Mouse (Mus musculus) embryonic facial prominence, embryonic 14.5 days (tissue): ENCODE results near the gene Prkcg. TPM values are rescaled to one million over a fixed set of nuclear protein-coding genes. Genes with fewer than 3 reads are reported as not detected.
A peak's percentile ranks its signal among the peaks of the same experiment; 100 is the strongest.

ENCODE experiments used
- ATAC-seq: fragments of 200-750 bp; cut with Nextera tagmentation; 2 replicates; pipeline ENCODE4 v1.8.0; 2017; ENCODE audit warnings: low read depth, moderate number of reproducible peaks, moderate TSS enrichment
- DNase-seq: peaks from one replicate; pipeline ENCODE4 v3.0.0-alpha.2; 2015; ENCODE audit warnings: low spot score
- H3K27ac ChIP-seq: fragments of 300-500 bp; sonication (generic); replicated peaks from 2 replicates; pipeline ENCODE4 v1.5.1; 2014; ENCODE audit warnings: low read depth, mild to moderate bottlenecking, low read length, moderate library complexity
- H3K27me3 ChIP-seq: fragments of 300-500 bp; sonication (generic); replicated peaks from 2 replicates; pipeline ENCODE4 v1.6.1; 2014; ENCODE audit warnings: low read length; ENCODE audit not compliant: control insufficient read depth, insufficient read depth
- H3K36me3 ChIP-seq: fragments of 300-500 bp; sonication (generic); 2 replicates; pipeline ENCODE4 v1.6.1; 2014; ENCODE audit warnings: low read length, mixed read lengths; ENCODE audit not compliant: control insufficient read depth, insufficient read depth
- H3K4me1 ChIP-seq: fragments of 300-500 bp; sonication (generic); 2 replicates; pipeline ENCODE4 v1.6.1; 2014; ENCODE audit warnings: antibody characterized with exemption, low read length; ENCODE audit not compliant: control insufficient read depth, insufficient read depth
- H3K4me2 ChIP-seq: fragments of 300-500 bp; sonication (generic); 2 replicates; pipeline ENCODE4 v1.6.1; 2014; ENCODE audit warnings: low read depth, mild to moderate bottlenecking, low read length, moderate library complexity, mixed read lengths
- H3K4me3 ChIP-seq: fragments of 300-500 bp; sonication (generic); 2 replicates; pipeline ENCODE4 v1.5.1; 2014; ENCODE audit warnings: low read depth, mild to moderate bottlenecking, low read length
- H3K9ac ChIP-seq: fragments of 300-500 bp; sonication (generic); 2 replicates; pipeline ENCODE4 v1.6.1; 2014; ENCODE audit warnings: low read depth, mild to moderate bottlenecking, low read length, moderate library complexity, mixed read lengths
- H3K9me3 ChIP-seq: fragments of 300-500 bp; sonication (generic); 2 replicates; pipeline ENCODE4 v1.6.1; 2016; ENCODE audit warnings: low read length; ENCODE audit not compliant: control insufficient read depth
- WGBS: fragments of 180-500 bp; shearing (Covaris S2); extraction: QIAGEN DNeasy Blood & Tissue Kit; methylation state at CpG from one replicate; pipeline ENCODE4 v1.1.7; 2014; 5-methylcytosine and 5-hydroxymethylcytosine counted together
- polyA plus RNA-seq: library from polyadenylated mRNA; unstranded; fragments of >200 nt; fragmentation: Nextera tagmentation; extraction: Ambion mirVana; gene quantifications from 2 replicates; pipeline ENCODE4 v1.2.1, GENCODE M21; 2014

Prkcg gene
- polyA plus RNA-seq, 1 experiment from 2014 or later: 0.15 TPM

DNA sequence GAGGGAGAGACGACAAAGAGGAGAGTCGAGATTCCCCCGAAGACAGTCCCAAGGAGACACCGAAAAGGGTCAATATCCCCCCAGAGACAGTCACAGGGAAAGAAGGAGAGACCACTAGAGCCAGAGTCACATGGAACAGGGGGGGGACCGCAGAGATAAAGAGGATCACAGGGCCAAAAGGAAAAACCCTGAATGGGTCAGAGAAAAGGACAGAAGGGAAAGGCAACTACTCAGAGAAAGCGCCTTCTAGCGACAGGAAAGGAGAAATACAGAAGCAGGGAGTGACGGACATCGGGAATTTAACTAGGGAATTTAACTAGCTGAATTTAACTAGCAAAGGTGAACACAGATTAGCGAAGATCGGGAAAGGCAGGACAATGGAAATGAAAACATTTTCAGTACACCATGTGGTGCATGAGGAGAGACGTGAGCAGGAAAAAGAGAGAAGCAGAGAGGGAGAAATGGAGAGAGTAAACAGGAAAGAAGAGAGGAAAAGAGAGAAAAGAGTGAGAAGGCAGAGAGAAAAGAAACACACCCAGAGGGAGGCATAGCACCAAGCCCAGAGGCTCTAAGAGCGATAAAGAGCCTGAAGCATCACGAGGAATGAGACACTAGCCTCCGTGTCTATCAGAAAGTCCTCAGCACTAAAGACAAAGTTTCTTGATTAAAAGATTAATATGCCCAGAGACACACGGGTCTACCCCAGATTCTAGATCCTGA, 13.7 kb downstream of the Prkcg start:
- H3K9ac ChIP-seq: peak overlapping the region; percentile 39; the same call in 1 of the 2 replicates
- ATAC-seq (no peak), DNase-seq (peak; percentile 37)
- no peak overlapping the region for H3K27ac ChIP-seq
- 3% methylated on average over 16 of the region's 16 CpGs for WGBS
- peak overlapping the region; percentile 67 for H3K4me2 ChIP-seq
- H3K36me3 ChIP-seq: peaks cover 18% of the 10 kb centered on the region
- H3K27me3 ChIP-seq: peaks cover 42% of the 10 kb centered on the region
- 0 out of 2 replicates have a peak, but pooled peaks cover 4% of the 10 kb centered on the region for H3K4me1 ChIP-seq
- peak overlapping the region; percentile 31 for H3K4me3 ChIP-seq
- H3K9me3 ChIP-seq: no peaks in the 10 kb centered on the region

- Histone ChIP-seq H3K27ac (no peak overlapping the region), H3K9me3 (no peaks in the 10 kb centered on the region), H3K4me2 (peak overlapping the region; percentile 67), H3K9ac (peak overlapping the region; percentile 39; the same call in 1 of the 2 replicates), H3K27me3 (peaks cover 42% of the 10 kb centered on the region), H3K36me3 (peaks cover 12% of the 10 kb centered on the region), H3K4me1 (0 out of 2 replicates have a peak, but pooled peaks cover 4% of the 10 kb centered on the region), H3K4me3 (peak overlapping the region; percentile 31)
- ATAC-seq (peak; percentile 64), DNase-seq (peak; percentile 49)
- WGBS: 2% methylated on average over 14 of the region's 29 CpGs
Observed at GRCm38 (mm10) chr7:3303276-3303781, 14.3 kb downstream of the Prkcg start.

- Histone ChIP-seq H3K9ac (0 out of 2 replicates have a peak overlapping the region, but pooled peaks have one; percentile 39), H3K4me2 (peak overlapping the region; percentile 67), H3K36me3 (peaks cover 8% of the 10 kb centered on the region; the same call in 1 of the 2 replicates), H3K4me1 (0 out of 2 replicates have a peak, but pooled peaks cover 4% of the 10 kb centered on the region), H3K4me3 (peak overlapping the region; percentile 31), H3K9me3 (no peaks in the 10 kb centered on the region), H3K27ac (no peak overlapping the region), H3K27me3 (peaks cover 42% of the 10 kb centered on the region)
- 8% methylated on average over 11 of the region's 12 CpGs for WGBS
- DNase-seq (no peak), ATAC-seq (no peak)
Observed at GRCm38 (mm10) chr7:3303789-3304188, 14.8 kb downstream of the Prkcg start.

GRCm38 (mm10) chr7:3304298-3304697, 15.3 kb downstream of the Prkcg start:
- Histone ChIP-seq H3K27ac (no peak overlapping the region), H3K4me3 (no peak overlapping the region), H3K4me2 (no peak overlapping the region), H3K9me3 (no peaks in the 10 kb centered on the region), H3K9ac (no peak overlapping the region), H3K27me3 (peaks cover 42% of the 10 kb centered on the region), H3K36me3 (peaks cover 5% of the 10 kb centered on the region; the same call in 1 of the 2 replicates), H3K4me1 (0 out of 2 replicates have a peak, but pooled peaks cover 4% of the 10 kb centered on the region)
- DNase-seq: no peak
- 5% methylated on average over 7 of the region's 10 CpGs for WGBS
- no peak for ATAC-seq

- ATAC-seq: no peak
- no peak overlapping the region for H3K4me2 ChIP-seq
- WGBS: 74% methylated on average over 3 of the region's 3 CpGs
- no peak for DNase-seq
- H3K4me3 ChIP-seq: no peak overlapping the region
- H3K27me3 ChIP-seq: peaks cover 38% of the 10 kb centered on the region
- no peak overlapping the region for H3K27ac ChIP-seq
- H3K9ac ChIP-seq: no peak overlapping the region
- H3K4me1 ChIP-seq: 0 out of 2 replicates have a peak, but pooled peaks cover 4% of the 10 kb centered on the region
- H3K36me3 ChIP-seq: no peaks in the 10 kb centered on the region
- 0 out of 2 replicates have a peak, but pooled peaks cover 4% of the 10 kb centered on the region for H3K9me3 ChIP-seq
Observed at GRCm38 (mm10) chr7:3306400-3306799, 17.4 kb downstream of the Prkcg start.

- H3K36me3 ChIP-seq: no peaks in the 10 kb centered on the region
- H3K4me3 ChIP-seq: no peak overlapping the region
- no peak for DNase-seq
- no peak overlapping the region for H3K27ac ChIP-seq
- 0 out of 2 replicates have a peak, but pooled peaks cover 4% of the 10 kb centered on the region for H3K9me3 ChIP-seq
- WGBS: 66% methylated on average over 4 of the region's 4 CpGs
- no peak overlapping the region for H3K9ac ChIP-seq
- no peaks in the 10 kb centered on the region for H3K4me1 ChIP-seq
- peaks cover 24% of the 10 kb centered on the region for H3K27me3 ChIP-seq
- ATAC-seq: no peak
- H3K4me2 ChIP-seq: no peak overlapping the region
Observed at GRCm38 (mm10) chr7:3308646-3309045, 19.7 kb downstream of the Prkcg start.

- ATAC-seq (no peak), DNase-seq (no peak)
- Histone ChIP-seq H3K27ac (no peak overlapping the region), H3K9ac (no peak overlapping the region), H3K4me2 (no peak overlapping the region), H3K4me3 (no peak overlapping the region), H3K9me3 (0 out of 2 replicates have a peak, but pooled peaks cover 4% of the 10 kb centered on the region), H3K27me3 (peaks cover 8% of the 10 kb centered on the region), H3K36me3 (no peaks in the 10 kb centered on the region), H3K4me1 (no peaks in the 10 kb centered on the region)
- WGBS: 97% methylated on average over 7 of the region's 7 CpGs
Observed at GRCm38 (mm10) chr7:3310233-3310632, 21.3 kb downstream of the Prkcg start.

- no peaks in the 10 kb centered on the region for H3K27me3 ChIP-seq
- ATAC-seq: no peak
- 76% methylated on average over 8 of the region's 8 CpGs for WGBS
Observed at GRCm38 (mm10) chr7:3313571-3313970, 24.6 kb downstream of the Prkcg start.

More at GRCm38 (mm10) chr7:3313571-3313970, 24.6 kb downstream of the Prkcg start:
- Histone ChIP-seq H3K36me3 (no peaks in the 10 kb centered on the region), H3K9me3 (0 out of 2 replicates have a peak, but pooled peaks cover 4% of the 10 kb centered on the region), H3K4me3 (no peak overlapping the region), H3K9ac (no peak overlapping the region), H3K4me1 (no peaks in the 10 kb centered on the region), H3K27ac (no peak overlapping the region), H3K4me2 (no peak overlapping the region)
- DNase-seq: no peak
